Mouse (Mus musculus) spleen, adult 10 weeks (tissue): ENCODE results near the gene Myoc. TPM values are rescaled to one million over a fixed set of nuclear protein-coding genes. Genes with fewer than 3 reads are reported as not detected.

Experiments
- polyA plus RNA-seq: library from polyadenylated mRNA; stranded (reverse); fragments of 350-450 nt; fragmentation: Illumina TruSeq; extraction: RNeasy Lipid Tissue Mini Kit (QIAGEN cat#74804); gene quantifications from one replicate; pipeline ENCODE4 v1.2.3, GENCODE M21; 2015; ENCODE audit warnings: low replicate concordance; ENCODE audit not compliant: insufficient read depth

Myoc gene
- polyA plus RNA-seq = not detected

GRCm38 (mm10) chr1:162639051-162639750, at the start of gene Myoc:
Gene Myoc (plus strand): TSS chr1:162639155.

GRCm38 (mm10) chr1:162658119-162658518, 19.2 kb downstream of the Myoc start, which contains the start of gene Myocos:
Gene Myocos (minus strand): TSS chr1:162658219.

Other genes starting within 250 kb of the Myoc start
- 2.6 TPM for gene Dnm3, start 161.1 kb upstream of the Myoc start, polyA plus RNA-seq
- 8.0 TPM for gene Mettl13, start 90.6 kb upstream of the Myoc start, polyA plus RNA-seq
- gene Vamp4, start 68.6 kb upstream of the Myoc start, polyA plus RNA-seq = 91.0 TPM
- not detected for gene Myocos, start 19.1 kb downstream of the Myoc start, polyA plus RNA-seq
- gene Prrc2c, start 101.4 kb downstream of the Myoc start, polyA plus RNA-seq = 159 TPM
- gene Fmo4, start 174.8 kb downstream of the Myoc start, polyA plus RNA-seq = not detected
- 8.9 TPM for gene Fmo1, start 227.5 kb downstream of the Myoc start, polyA plus RNA-seq